Mouse (Mus musculus) layer of hippocampus, postnatal 25 days (tissue): ENCODE data around the gene Arfgap2. TPM values are rescaled to one million over a fixed set of nuclear protein-coding genes. Genes with fewer than 3 reads are reported as not detected.
"Not testable (repeated sequence)": the region's sequence is repeated elsewhere in the genome, so short reads cannot be mapped to it uniquely, and the experiment has no call there.

ENCODE experiments used
- DNase-seq, 2 experiments: peaks; one replicate each; pipeline ENCODE4 v3.0.0; 2022; ENCODE audit warnings: mixed read lengths in 2 of 2, low spot score in 1 of 2; ENCODE audit errors: extremely low spot score in 1 of 2
- total RNA-seq, 2 experiments: library from RNA; stranded (reverse); gene quantifications; 2 replicates each; pipeline ENCODE4 v1.2.3; 2021

Arfgap2 gene
- total RNA-seq, result 10 to 100 TPM; 68.4 to 77.3 TPM

- peak; percentile 87 to 95 for DNase-seq
These were observed at the start of gene Arfgap2 for GRCm38 (mm10) chr2:91264711-91265681. Arfgap2 (plus strand) TSS chr2:91264974.

- DNase-seq, result no peak
These were observed 47.7 kb upstream of the Arfgap2 start for GRCm38 (mm10) chr2:91217032-91217431.

- DNase-seq, result no peak
These were observed 44.3 kb upstream of the Arfgap2 start for GRCm38 (mm10) chr2:91220501-91220900.

GRCm38 (mm10) chr2:91223614-91224013, 41.2 kb upstream of the Arfgap2 start:
- no peak for DNase-seq

- DNase-seq, result no peak
These were observed 35.0 kb upstream of the Arfgap2 start for GRCm38 (mm10) chr2:91229735-91230134.

- peak; percentile 76 to 80 for DNase-seq
These were observed 27.9 kb upstream of the Arfgap2 start, which contains the start of gene Ddb2 for GRCm38 (mm10) chr2:91236601-91237510. Ddb2 (minus strand) TSS chr2:91236982.

GRCm38 (mm10) chr2:91237511-91238080, 27.2 kb upstream of the Arfgap2 start:
- DNase-seq, result not testable (repeated sequence)

GRCm38 (mm10) chr2:91242547-91242946, 22.2 kb upstream of the Arfgap2 start:
- no peak for DNase-seq

GRCm38 (mm10) chr2:91243416-91243815, 21.4 kb upstream of the Arfgap2 start:
- DNase-seq, result peak in 1 of 2 experiments; percentile 60

GRCm38 (mm10) chr2:91244557-91245228, 20.1 kb upstream of the Arfgap2 start:
- no peak for DNase-seq

- no peak for DNase-seq
These were observed 16.4 kb upstream of the Arfgap2 start for GRCm38 (mm10) chr2:91248366-91248765.

- no peak for DNase-seq
These were observed 12.8 kb upstream of the Arfgap2 start for GRCm38 (mm10) chr2:91252001-91252400.

GRCm38 (mm10) chr2:91252512-91252911, 12.3 kb upstream of the Arfgap2 start:
- no peak for DNase-seq

- no peak for DNase-seq
These were observed 9.9 kb upstream of the Arfgap2 start for GRCm38 (mm10) chr2:91254725-91255380.

- no peak for DNase-seq
These were observed 9.1 kb upstream of the Arfgap2 start, which contains the start of gene Pacsin3 for GRCm38 (mm10) chr2:91255661-91256150. Pacsin3 (plus strand) TSS chr2:91255954.

- no peak for DNase-seq
These were observed 8.3 kb upstream of the Arfgap2 start for GRCm38 (mm10) chr2:91256256-91257125.

GRCm38 (mm10) chr2:91257126-91257980, 7.4 kb upstream of the Arfgap2 start:
- DNase-seq, result no peak
